Mouse (Mus musculus): Measurements from ENCODE around the gene Cln5.

Cln5 gene

DNA sequence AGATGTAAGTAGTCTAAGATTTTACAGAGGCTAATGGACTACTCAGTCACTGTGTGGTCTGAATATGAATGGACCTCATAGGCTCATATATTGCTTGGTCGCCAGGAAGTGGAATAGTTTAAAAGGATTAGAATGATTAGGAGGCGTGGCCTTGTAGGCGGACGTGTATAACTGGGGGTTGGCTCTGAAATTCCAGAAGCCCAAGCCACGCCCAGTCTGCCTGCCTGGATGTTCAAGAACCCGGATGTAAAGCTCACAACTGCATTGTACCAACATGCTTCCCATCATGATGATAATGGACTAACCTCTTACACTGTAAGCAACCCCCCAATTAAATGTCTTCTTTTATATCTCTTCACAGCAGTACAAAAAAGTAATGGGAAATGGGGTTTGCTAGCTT is 55.7 kb downstream of the Cln5 start:
- DNase-seq = no peak

All from cerebellum, adult 11-12 months (tissue).